Mouse (Mus musculus) heart, adult 2 months (tissue): ENCODE results near the gene 2610001J05Rik. TPM values are rescaled to one million over a fixed set of nuclear protein-coding genes. Genes with fewer than 3 reads are reported as not detected.
"Not testable (repeated sequence)": the region's sequence is repeated elsewhere in the genome, so short reads cannot be mapped to it uniquely, and the experiment has no call there.

Experiments used
- DNase-seq, 2 experiments: peaks; one replicate each; pipeline ENCODE4 v3.0.0; 2021
- H3K27ac ChIP-seq: fragments of 200-600 bp; 2 replicates; pipeline ENCODE4 v1.8.1; 2022
- H3K27me3 ChIP-seq: fragments of 200-500 bp; 2 replicates; pipeline ENCODE4 v1.6.1; 2012; ENCODE audit warnings: mild to moderate bottlenecking, low read length, inconsistent platforms, mixed read lengths; ENCODE audit not compliant: control insufficient read depth, insufficient read depth
- H3K36me3 ChIP-seq: fragments of 200-500 bp; 2 replicates; pipeline ENCODE4 v1.6.1; 2012; ENCODE audit warnings: low read length, inconsistent platforms; ENCODE audit not compliant: control insufficient read depth, insufficient read depth
- H3K4me1 ChIP-seq: fragments of 200-500 bp; 2 replicates; pipeline ENCODE4 v1.6.1; 2011; ENCODE audit warnings: low read length; ENCODE audit not compliant: control insufficient read depth, insufficient read depth
- H3K4me3 ChIP-seq: fragments of 200-600 bp; 2 replicates; pipeline ENCODE4 v1.8.1; 2022
- H3K79me2 ChIP-seq: fragments of 200-500 bp; replicated peaks from 2 replicates; pipeline ENCODE4 v1.6.1; 2012; ENCODE audit warnings: mild to moderate bottlenecking, inconsistent platforms, low read length, moderate library complexity, mixed read lengths; ENCODE audit not compliant: control insufficient read depth, insufficient read depth
- H3K9ac ChIP-seq: fragments of 200-500 bp; 2 replicates; pipeline ENCODE4 v1.6.1; 2012; ENCODE audit warnings: low read depth, mild to moderate bottlenecking, control low read depth, inconsistent platforms, low read length, mixed read lengths
- CTCF ChIP-seq: fragments of 200-600 bp; IDR thresholded peaks from 2 replicates; pipeline ENCODE4 v1.8.1; 2022; ENCODE audit warnings: antibody characterized with exemption, mild to moderate bottlenecking, moderate library complexity
- EP300 ChIP-seq: fragments of 200-500 bp; IDR thresholded peaks from 2 replicates; pipeline ENCODE4 v1.6.1; 2011; ENCODE audit warnings: low read depth, low read length, control low read depth; ENCODE audit not compliant: insufficient read depth
- POLR2A ChIP-seq: fragments of 200-500 bp; IDR thresholded peaks from 2 replicates; pipeline ENCODE4 v1.6.1; 2011; ENCODE audit warnings: mild to moderate bottlenecking, low read depth, low read length, control low read depth; ENCODE audit not compliant: insufficient read depth
- WGBS: fragments of 180-500 bp; shearing (Covaris S2); methylation state at CpG from one replicate; pipeline ENCODE4 v1.1.7; 2018; 5-methylcytosine and 5-hydroxymethylcytosine counted together
- intact Hi-C: fragments of 180-260 bp; cut with DNase I; formaldehyde crosslinking; loops from one replicate; pipeline ENCODE4 v1.15.1; 2025
- polyA plus RNA-seq: library from polyadenylated mRNA; depleted of rRNA; stranded (reverse); fragments of >200 nt; gene quantifications from 2 replicates; pipeline ENCODE4 v1.2.3, GENCODE M21; 2012
- total RNA-seq, 2 experiments: library from RNA; stranded (reverse); gene quantifications; 2 replicates each; pipeline ENCODE4 v1.2.3; 2021

Gene 2610001J05Rik
- total and polyA plus RNA-seq, 3 experiments = 36.5 to 45.9 (median 40.5) TPM

DNA sequence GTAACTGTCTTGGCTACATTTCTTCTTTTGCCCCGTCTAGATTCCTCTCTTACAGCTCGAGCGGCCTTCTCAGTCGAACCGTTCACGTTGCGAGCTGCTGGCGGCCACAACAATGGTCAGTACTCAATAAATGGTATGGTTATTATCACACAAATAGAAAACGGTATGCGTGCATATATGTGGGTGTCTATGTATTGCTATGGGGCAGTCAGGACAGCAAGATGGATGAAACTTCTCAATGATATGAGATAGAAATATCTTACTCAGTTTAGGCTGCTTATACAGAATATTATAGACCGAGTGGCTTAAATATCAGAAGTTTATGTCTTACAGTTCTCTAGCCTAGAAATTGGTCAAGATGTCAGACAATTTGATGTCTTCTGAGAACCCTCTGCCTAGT lies 17.1 kb downstream of the 2610001J05Rik start:
- no peaks in the 10 kb centered on the region for H3K79me2 ChIP-seq
- no peak overlapping the region for H3K27ac ChIP-seq
- no peak for TF ChIP-seq POLR2A
- no peak for TF ChIP-seq EP300
- TF ChIP-seq CTCF = no peak
- WGBS = 53% methylated on average over 11 of the region's 11 CpGs
- intact Hi-C loops = no loop called here
- H3K9ac ChIP-seq = no peak overlapping the region
- H3K4me1 ChIP-seq = no peaks in the 10 kb centered on the region
- no peak for DNase-seq
- H3K27me3 ChIP-seq = no peaks in the 10 kb centered on the region
- H3K36me3 ChIP-seq = no peaks in the 10 kb centered on the region
- no peak overlapping the region for H3K4me3 ChIP-seq

DNA sequence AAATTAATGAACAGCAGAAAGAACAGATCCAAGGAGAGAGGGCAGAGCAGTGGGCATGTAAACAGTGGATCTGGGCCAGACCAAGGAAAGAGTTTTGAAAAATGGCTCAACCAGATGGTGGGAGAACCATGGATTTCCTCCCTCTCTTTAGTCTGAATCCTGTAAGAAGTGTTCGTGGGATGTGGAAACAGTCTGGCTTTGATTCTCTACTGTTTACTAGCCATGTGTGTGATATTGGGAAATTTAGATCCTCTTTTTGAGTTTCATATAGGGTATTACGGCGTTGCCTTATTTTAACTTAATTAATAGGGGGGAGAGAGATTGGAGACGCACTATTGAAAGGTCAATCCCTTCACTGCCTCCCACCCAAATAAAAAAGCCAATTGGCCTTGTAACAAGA lies 18.1 kb downstream of the 2610001J05Rik start:
- Histone ChIP-seq H3K9ac (no peak overlapping the region), H3K27ac (no peak overlapping the region), H3K4me3 (no peak overlapping the region), H3K36me3 (no peaks in the 10 kb centered on the region), H3K27me3 (no peaks in the 10 kb centered on the region), H3K4me1 (no peaks in the 10 kb centered on the region), H3K79me2 (no peaks in the 10 kb centered on the region)
- no peak for DNase-seq
- intact Hi-C loops = no loop called here
- WGBS = 83% methylated on average over 4 of the region's 4 CpGs
- TF ChIP-seq EP300 (no peak), CTCF (no peak), POLR2A (no peak)

DNA sequence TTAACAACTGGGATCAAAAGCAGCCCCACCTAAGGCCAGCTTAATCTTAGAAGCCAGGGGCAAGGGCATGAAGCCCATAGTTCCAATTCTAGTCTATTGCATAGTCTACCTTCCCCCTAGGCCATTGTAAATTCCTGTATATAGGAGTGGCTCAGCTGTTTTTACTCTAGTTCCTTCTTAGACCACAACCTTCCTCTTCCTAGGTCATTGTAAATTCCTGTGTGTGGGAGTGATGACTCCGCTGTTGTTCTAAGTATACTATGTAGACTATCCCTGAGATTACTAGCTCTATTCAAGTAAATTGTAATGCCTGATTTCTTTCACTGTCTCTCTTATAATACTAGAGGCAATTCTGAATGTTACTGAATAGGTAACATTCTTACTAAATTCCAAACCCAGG lies 25.3 kb downstream of the 2610001J05Rik start:
- H3K27me3 ChIP-seq, H3K9ac ChIP-seq, H3K4me3 ChIP-seq, H3K4me1 ChIP-seq, H3K27ac ChIP-seq, H3K36me3 ChIP-seq, DNase-seq, intact Hi-C loops, H3K79me2 ChIP-seq: not testable (repeated sequence)
- 73% methylated on average over 1 of the region's 1 CpGs for WGBS

DNA sequence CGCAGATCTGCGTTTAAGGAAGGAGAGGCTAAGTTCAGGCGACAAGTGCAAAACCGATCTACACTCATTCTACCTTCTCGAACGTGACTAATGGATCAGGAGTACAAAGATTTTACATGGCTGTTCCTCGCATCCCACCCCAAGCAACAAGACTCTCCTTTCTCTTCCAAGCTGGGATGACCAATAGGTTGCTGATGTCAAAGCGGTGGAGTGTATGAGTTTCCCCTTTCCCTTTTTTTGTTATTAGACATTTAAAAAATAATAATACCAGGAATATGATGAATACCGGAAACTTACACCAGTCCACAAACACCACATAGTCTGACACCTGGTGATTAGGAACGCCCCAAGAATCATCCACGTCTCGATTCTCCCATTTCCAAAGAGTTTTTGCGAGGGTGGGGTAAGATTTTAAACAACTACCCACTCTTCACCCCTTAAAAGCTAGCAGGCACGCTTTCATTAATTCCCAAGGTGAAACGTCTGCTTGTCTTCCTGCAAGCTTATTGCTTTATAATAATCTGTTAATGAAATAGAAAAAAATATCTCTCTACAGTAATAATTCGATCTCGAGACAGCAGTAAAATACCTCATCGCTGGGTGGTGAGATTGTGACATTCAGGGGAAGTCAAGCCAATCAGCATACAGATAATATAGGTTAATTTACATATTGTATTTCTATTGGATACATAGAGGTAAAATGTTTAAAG lies 31.8 kb downstream of the 2610001J05Rik start, which contains the start of gene Gpr85:
Gene Gpr85, minus strand, starts transcription at position 598 of the 710 bp plus-strand sequence.
- intact Hi-C loops = no loop called here
- DNase-seq = no peak
- Histone ChIP-seq H3K79me2 (no peaks in the 10 kb centered on the region), H3K27ac (peak within 1 kb of the TSS; percentile 58), H3K36me3 (no peaks in the 10 kb centered on the region), H3K9ac (peak within 1 kb of the TSS; percentile 78), H3K27me3 (no peaks in the 10 kb centered on the region), H3K4me1 (no peaks in the 10 kb centered on the region; the same call in 1 of the 2 replicates), H3K4me3 (peak within 1 kb of the TSS; percentile 72)
- no peak for TF ChIP-seq POLR2A
- no peak for TF ChIP-seq EP300
- no peak for TF ChIP-seq CTCF
- WGBS = 48% methylated on average over 18 of the region's 18 CpGs

DNA sequence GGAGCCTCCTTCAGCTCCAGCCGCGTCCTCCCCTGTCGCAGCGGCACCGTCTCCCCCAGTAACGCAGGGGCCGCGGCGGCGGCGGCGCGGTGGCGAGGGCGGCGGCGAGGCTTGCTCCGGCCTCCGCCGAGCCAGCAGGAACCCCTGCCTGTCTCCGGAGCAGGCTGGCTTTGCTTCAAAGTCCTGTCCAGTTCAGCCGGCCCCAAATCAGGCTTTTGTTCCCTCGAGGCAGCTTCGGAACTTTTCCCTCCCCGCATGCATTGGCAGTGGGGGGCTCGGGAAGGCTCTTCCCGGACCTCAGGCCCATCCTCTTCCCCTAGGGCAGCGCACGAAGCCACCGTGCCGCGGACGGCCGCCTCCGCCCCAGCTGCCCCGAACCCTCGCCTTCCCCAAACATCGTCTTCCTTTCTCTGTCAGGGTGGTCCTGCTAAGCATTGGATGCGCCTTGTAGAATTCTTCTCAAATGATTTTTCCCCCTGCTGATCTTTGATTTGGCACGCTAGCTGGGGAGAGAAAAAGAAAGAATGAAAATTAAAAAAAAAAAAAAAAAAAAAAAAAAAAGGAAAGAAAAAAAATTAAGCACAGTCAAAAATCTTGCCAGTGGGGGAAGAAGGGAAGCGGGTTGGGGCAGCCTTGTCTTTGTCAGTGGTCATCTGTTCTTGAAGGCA lies 32.5 kb downstream of the 2610001J05Rik start:
- Histone ChIP-seq H3K36me3 (no peaks in the 10 kb centered on the region), H3K4me1 (no peaks in the 10 kb centered on the region; the same call in 1 of the 2 replicates), H3K4me3 (peak overlapping the region; percentile 72), H3K27me3 (no peaks in the 10 kb centered on the region), H3K9ac (peak overlapping the region; percentile 78), H3K79me2 (no peaks in the 10 kb centered on the region), H3K27ac (peak overlapping the region; percentile 58)
- 0 out of 2 replicates have a peak, but pooled peaks have one; percentile 13 for TF ChIP-seq POLR2A
- no peak for TF ChIP-seq CTCF
- TF ChIP-seq EP300 = no peak
- under 1% methylated on average over 41 of the region's 41 CpGs for WGBS
- intact Hi-C loops = no loop called here
- peak; percentile 77 to 78 for DNase-seq

DNA sequence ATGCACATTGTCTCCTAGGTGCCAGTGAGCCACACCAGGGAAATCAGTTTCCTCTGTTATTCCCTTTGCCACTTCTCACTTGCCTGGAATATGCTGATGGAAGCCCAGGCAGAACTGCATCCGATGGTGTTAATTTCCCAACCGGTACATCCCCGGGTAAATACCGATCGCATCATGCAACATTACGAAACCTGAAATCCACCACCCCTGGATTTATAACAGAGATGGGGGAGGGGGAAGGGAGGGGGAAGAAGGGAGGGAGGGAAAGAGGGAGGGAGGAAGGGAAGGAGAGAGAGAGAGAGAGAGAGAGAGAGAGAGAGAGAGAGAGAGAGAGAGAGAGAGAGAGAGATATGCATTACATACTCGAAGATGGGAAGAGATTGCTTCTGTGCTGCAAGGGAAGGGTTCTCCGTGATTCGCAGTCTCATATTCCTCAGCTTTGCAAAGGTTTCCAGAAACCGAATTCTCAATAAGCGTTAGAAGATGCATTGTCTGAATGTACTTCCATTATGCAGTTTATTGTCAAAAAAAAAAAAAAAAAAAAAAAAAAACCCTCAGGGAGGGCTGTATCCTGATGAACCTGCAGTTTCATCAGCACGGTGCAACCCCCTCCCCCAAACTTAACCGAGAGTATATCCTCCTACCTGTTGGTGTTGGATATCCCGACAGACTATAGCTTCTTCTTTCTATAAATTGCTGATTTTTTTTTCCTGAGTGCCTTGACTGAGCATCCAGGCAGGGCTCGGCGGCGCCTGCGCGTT lies 33.2 kb downstream of the 2610001J05Rik start:
- no peaks in the 10 kb centered on the region for H3K36me3 ChIP-seq
- no peak for TF ChIP-seq POLR2A
- no peak for TF ChIP-seq EP300
- TF ChIP-seq CTCF = no peak
- H3K9ac ChIP-seq = peak overlapping the region; percentile 78
- H3K79me2 ChIP-seq = no peaks in the 10 kb centered on the region
- H3K27ac ChIP-seq = no peak overlapping the region
- intact Hi-C loops = no loop called here
- H3K4me1 ChIP-seq = no peaks in the 10 kb centered on the region; the same call in 1 of the 2 replicates
- under 1% methylated on average over 19 of the region's 19 CpGs for WGBS
- no peak for DNase-seq
- H3K27me3 ChIP-seq = no peaks in the 10 kb centered on the region
- peak overlapping the region; percentile 72 for H3K4me3 ChIP-seq
